8 mouse cellular contexts compared by ENCODE assay signal in genomic region chr16:38562968-38563327, GRCm38 (mm10). TPM values are rescaled to one million over a fixed set of nuclear protein-coding genes. Genes with fewer than 3 reads are reported as not detected.
A peak's percentile ranks its signal among the peaks of the same experiment; 100 is the strongest.
DNase-seq lines count a peak whose midpoint lies in the region; ATAC-seq and TF ChIP-seq lines count a peak whose summit lies in the region.

No protein-coding gene starts in this region.

- peak overlapping the region; percentile 79 for H3K27ac ChIP-seq in heart, adult 2 months
- peak overlapping the region; percentile 75 for H3K27ac ChIP-seq in ES-E14 (ENCODE audit: insufficient read depth, low read depth, low read length, poor library complexity, severe bottlenecking)

- intact Hi-C loops in heart, adult 2 months (cut with DNase I) = loop anchor here (2.0 to 5.0 kb wide), 2 partner anchors 26 to 41 kb away; partner anchors contain the start of gene Timmdc1

- peak overlapping the region; percentile 86 for H3K9ac ChIP-seq in heart, adult 2 months (ENCODE audit: low read depth, low read length)
- peak overlapping the region; percentile 86 for H3K9ac ChIP-seq in ES-E14 (ENCODE audit: insufficient read depth, low read depth, low read length, poor library complexity, severe bottlenecking)

- H3K27me3 ChIP-seq in heart, adult 2 months (ENCODE audit: control insufficient read depth, insufficient read depth, low read length) = no peaks in the 10 kb centered on the region
- peaks cover 13% of the 10 kb centered on the region for H3K27me3 ChIP-seq in megakaryocyte, embryonic 14.5 days (replicated peaks)

- TF ChIP-seq CTCF in heart, adult 2 months (IDR thresholded peaks at IDR 0.05) = no peak

- TF ChIP-seq EP300 in heart, adult 2 months (IDR thresholded peaks at IDR 0.05; ENCODE audit: insufficient read depth, low read depth, low read length) = no peak

- in situ Hi-C loops in ES-E14 (cut with MboI; ENCODE audit: low sequenced_read_pairs in 2 of 2, unreplicated experiment in 2 of 2) = no loop called here

- peak overlapping the region; percentile 82 for H3K4me3 ChIP-seq in heart, adult 2 months
- H3K4me3 ChIP-seq in ES-E14 (ENCODE audit: insufficient read depth in 1 of 2, low read depth in 1 of 2, low read length in 2 of 2, poor library complexity in 1 of 2, severe bottlenecking in 1 of 2) = peak overlapping the region; percentile 79 to 94
- H3K4me3 ChIP-seq in megakaryocyte, embryonic 14.5 days (replicated peaks) = peak overlapping the region; percentile 97

- WGBS in heart, adult 2 months = under 1% methylated on average over 25 of the region's 25 CpGs

- H3K36me3 ChIP-seq in heart, adult 2 months (ENCODE audit: control insufficient read depth, insufficient read depth, low read length) = peaks cover 4% of the 10 kb centered on the region
- H3K36me3 ChIP-seq in ES-E14 (ENCODE audit: control insufficient read depth, insufficient read depth, low read length, poor library complexity, severe bottlenecking) = peaks cover 18% of the 10 kb centered on the region
- peaks cover 36% of the 10 kb centered on the region for H3K36me3 ChIP-seq in megakaryocyte, embryonic 14.5 days (replicated peaks; ENCODE audit: low read length)

- TF ChIP-seq POLR2A in heart, adult 2 months (IDR thresholded peaks at IDR 0.05; ENCODE audit: insufficient read depth, low read depth, low read length) = no peak

- H3K4me1 ChIP-seq in heart, adult 2 months (ENCODE audit: control insufficient read depth, insufficient read depth, low read length) = no peaks in the 10 kb centered on the region
- peaks cover 3 to 4% of the 10 kb centered on the region in 2 experiments; a peak in 3 of 4 replicates for H3K4me1 ChIP-seq in ES-E14 (ENCODE audit: control insufficient read depth in 2 of 2, insufficient read depth in 2 of 2, low read length in 2 of 2, poor library complexity in 1 of 2)
- H3K4me1 ChIP-seq in megakaryocyte, embryonic 14.5 days = peaks cover 34% of the 10 kb centered on the region

- peak; percentile 66; the same call in 1 of the 2 replicates for ATAC-seq in granulocyte monocyte progenitor cell, adult 5-6 weeks (replicated peaks; ENCODE audit: poor library complexity, severe bottlenecking)

- no peak for DNase-seq in heart, adult 2 months
- DNase-seq in heart, postnatal 4 days = no peak
- DNase-seq in ES-E14 (ENCODE audit: low read depth, low spot score) = no peak
- no peak for DNase-seq in right cerebral cortex, postnatal 36 days (ENCODE audit: low spot score in 2 of 2)
- no peak for DNase-seq in right cerebral cortex, postnatal 25 days
- DNase-seq in ovary, adult 18-20 months (ENCODE audit: low spot score) = no peak

- no peaks in the 10 kb centered on the region for H3K9me3 ChIP-seq in ES-E14 (ENCODE audit: control insufficient read depth, insufficient read depth, low read depth, low read length)
- H3K9me3 ChIP-seq in megakaryocyte, embryonic 14.5 days = no peaks in the 10 kb centered on the region

- H3K79me2 ChIP-seq in heart, adult 2 months (replicated peaks; ENCODE audit: control insufficient read depth, insufficient read depth, low read length) = peaks cover 2% of the 10 kb centered on the region; the same call in 1 of the 2 replicates

TF ChIP-seq in ES-E14, 5 proteins besides CTCF, POLR2A, EP300 and RAD21:
- TF ChIP-seq HCFC1 (IDR thresholded peaks at IDR 0.05; ENCODE audit: borderline replicate concordance, insufficient read depth, low read length) (no peak; the same call in 1 of the 2 replicates), CHD2 (IDR thresholded peaks at IDR 0.05; ENCODE audit: low read depth, low read length) (no peak), ZNF384 (IDR thresholded peaks at IDR 0.05; ENCODE audit: low read depth, low read length) (no peak), ZC3H11A (IDR thresholded peaks at IDR 0.05; ENCODE audit: borderline replicate concordance, low read depth, low read length) (no peak), MAFK (IDR thresholded peaks at IDR 0.05; ENCODE audit: insufficient read depth, low read depth, low read length) (no peak)

RNA-seq across cellular contexts. Expression of gene Tmem39a, which starts 4.5 kb away (rescaled TPM):
- 10 to 100 TPM; 18.3 to 21.8 TPM for total RNA-seq in heart, adult 2 months (2021)
- 45.3 and 65.2 TPM in 2 replicates for polyA plus RNA-seq in heart, adult 2 months (2012; rRNA removed)
- total RNA-seq in heart, postnatal 4 days (2021) = 10 to 100 TPM; 31.2 to 33.6 TPM
- 124 and 141 TPM in 2 replicates for total RNA-seq in ES-E14 (2012; rRNA removed)
- 58.2 and 91.5 TPM in 2 replicates for total RNA-seq in granulocyte monocyte progenitor cell, adult 5-6 weeks (2014; fragmentation: Nextera tagmentation)
- total RNA-seq in granulocyte monocyte progenitor cell, adult 5-6 weeks (2017) = 70.2 and 105 TPM in 2 replicates
- 6.5 and 10.3 TPM in 2 replicates for polyA plus RNA-seq in megakaryocyte, embryonic 14.5 days (2012; ENCODE audit: insufficient read depth, low replicate concordance)

RNA-seq across cellular contexts. Expression of gene Poglut1, which starts 12.9 kb away (rescaled TPM):
- total RNA-seq in heart, adult 2 months (2021) = 10 to 100 TPM; 10.8 to 11.0 TPM
- 12.9 and 18.0 TPM in 2 replicates for polyA plus RNA-seq in heart, adult 2 months (2012; rRNA removed)
- total RNA-seq in heart, postnatal 4 days (2021) = 10 to 100 TPM; 14.0 to 15.4 TPM
- total RNA-seq in ES-E14 (2012; rRNA removed) = 76.6 and 89.7 TPM in 2 replicates
- 24.7 and 41.3 TPM in 2 replicates for total RNA-seq in granulocyte monocyte progenitor cell, adult 5-6 weeks (2014; fragmentation: Nextera tagmentation)
- 19.8 and 22.6 TPM in 2 replicates for total RNA-seq in granulocyte monocyte progenitor cell, adult 5-6 weeks (2017)
- polyA plus RNA-seq in megakaryocyte, embryonic 14.5 days (2012; ENCODE audit: insufficient read depth, low replicate concordance) = 2.2 and 3.7 TPM in 2 replicates

RNA-seq across cellular contexts. Expression of gene Timmdc1, which starts 40.5 kb away (rescaled TPM):
- total RNA-seq in heart, adult 2 months (2021) = 10 to 100 TPM; 60.4 to 66.1 TPM
- polyA plus RNA-seq in heart, adult 2 months (2012; rRNA removed) = 22.2 and 27.0 TPM in 2 replicates
- total RNA-seq in heart, postnatal 4 days (2021) = 10 to 100 TPM; 56.8 to 58.2 TPM
- 26.9 and 36.9 TPM in 2 replicates for total RNA-seq in ES-E14 (2012; rRNA removed)
- 13.7 and 15.0 TPM in 2 replicates for total RNA-seq in granulocyte monocyte progenitor cell, adult 5-6 weeks (2014; fragmentation: Nextera tagmentation)
- total RNA-seq in granulocyte monocyte progenitor cell, adult 5-6 weeks (2017) = 31.5 and 33.1 TPM in 2 replicates
- polyA plus RNA-seq in megakaryocyte, embryonic 14.5 days (2012; ENCODE audit: insufficient read depth, low replicate concordance) = 26.4 and 39.4 TPM in 2 replicates
